In genomic region chr5:127406014-127406655, GRCm38 (mm10) we compare ENCODE assay signal across 8 mouse cellular contexts.
DNase-seq lines count a peak whose midpoint lies in the region; ATAC-seq lines count a peak whose summit lies in the region.

No protein-coding gene starts in this region.

- H3K4me2 ChIP-seq in heart, embryonic 15.5 days = peak overlapping the region; percentile 41
- no peak overlapping the region for H3K4me2 ChIP-seq in hindbrain, embryonic 11.5 days (replicated peaks; ENCODE audit: low read depth, low read length)

- H3K9me3 ChIP-seq in heart, embryonic 15.5 days (replicated peaks) = no peaks in the 10 kb centered on the region
- H3K9me3 ChIP-seq in hindbrain, embryonic 11.5 days (ENCODE audit: control insufficient read depth, low read length) = no peaks in the 10 kb centered on the region

- no peak overlapping the region for H3K9ac ChIP-seq in heart, embryonic 15.5 days
- no peak overlapping the region for H3K9ac ChIP-seq in hindbrain, embryonic 11.5 days (ENCODE audit: low read depth, low read length)

- no peak for DNase-seq in heart, postnatal 4 days
- peak; percentile 68 for DNase-seq in embryo, embryonic 11 days
- peak; percentile 25 for DNase-seq in hindbrain, embryonic 11.5 days (ENCODE audit: low spot score)
- DNase-seq in mesoderm, embryonic 11.5 days (ENCODE audit: low read depth, low spot score) = peak; percentile 72
- DNase-seq in right cerebral cortex, postnatal 10 days (ENCODE audit: low spot score in 2 of 2) = no peak
- DNase-seq in cerebellum, postnatal 36 days = no peak
- no peak for DNase-seq in frontal cortex, postnatal 36 days (ENCODE audit: low spot score in 2 of 2)

- H3K36me3 ChIP-seq in heart, embryonic 15.5 days = no peaks in the 10 kb centered on the region
- no peaks in the 10 kb centered on the region for H3K36me3 ChIP-seq in hindbrain, embryonic 11.5 days (ENCODE audit: control insufficient read depth, insufficient read depth, low read length)

- ATAC-seq in heart, embryonic 15.5 days (replicated peaks; ENCODE audit: insufficient number of reproducible peaks, insufficient read depth, low FRiP score, low read depth) = no peak
- ATAC-seq in hindbrain, embryonic 11.5 days (ENCODE audit: low FRiP score) = no peak

- 32% methylated on average over 9 of the region's 9 CpGs for WGBS in heart, embryonic 15.5 days
- 33% methylated on average over 8 of the region's 9 CpGs for WGBS in hindbrain, embryonic 11.5 days

- H3K27ac ChIP-seq in heart, embryonic 15.5 days = 0 out of 2 replicates have a peak overlapping the region, but pooled peaks have one; percentile 51
- no peak overlapping the region for H3K27ac ChIP-seq in hindbrain, embryonic 11.5 days (ENCODE audit: low read depth, low read length)

- no peaks in the 10 kb centered on the region for H3K27me3 ChIP-seq in heart, embryonic 15.5 days
- H3K27me3 ChIP-seq in hindbrain, embryonic 11.5 days (ENCODE audit: control insufficient read depth, insufficient read depth, low read length) = no peaks in the 10 kb centered on the region

- H3K4me1 ChIP-seq in heart, embryonic 15.5 days (replicated peaks) = peaks cover 12% of the 10 kb centered on the region
- 0 out of 2 replicates have a peak, but pooled peaks cover 4% of the 10 kb centered on the region for H3K4me1 ChIP-seq in hindbrain, embryonic 11.5 days (replicated peaks; ENCODE audit: control insufficient read depth, insufficient read depth, low read length)

- no peak overlapping the region for H3K4me3 ChIP-seq in heart, embryonic 15.5 days
- no peak overlapping the region for H3K4me3 ChIP-seq in hindbrain, embryonic 11.5 days (ENCODE audit: low read depth, low read length)

Comparison
In these comparisons a context has a peak if more than half of its experiments do, and no peak if none do; other contexts are left out.
1. DNase-seq: peak in embryo, embryonic 11 days (single experiment), hindbrain, embryonic 11.5 days (single experiment) and mesoderm, embryonic 11.5 days (single experiment); none in heart, postnatal 4 days (single experiment), right cerebral cortex, postnatal 10 days (0 of 2), cerebellum, postnatal 36 days (0 of 2) and frontal cortex, postnatal 36 days (0 of 2).